ENCODE assay signal across 8 mouse cellular contexts in the genomic region with DNA sequence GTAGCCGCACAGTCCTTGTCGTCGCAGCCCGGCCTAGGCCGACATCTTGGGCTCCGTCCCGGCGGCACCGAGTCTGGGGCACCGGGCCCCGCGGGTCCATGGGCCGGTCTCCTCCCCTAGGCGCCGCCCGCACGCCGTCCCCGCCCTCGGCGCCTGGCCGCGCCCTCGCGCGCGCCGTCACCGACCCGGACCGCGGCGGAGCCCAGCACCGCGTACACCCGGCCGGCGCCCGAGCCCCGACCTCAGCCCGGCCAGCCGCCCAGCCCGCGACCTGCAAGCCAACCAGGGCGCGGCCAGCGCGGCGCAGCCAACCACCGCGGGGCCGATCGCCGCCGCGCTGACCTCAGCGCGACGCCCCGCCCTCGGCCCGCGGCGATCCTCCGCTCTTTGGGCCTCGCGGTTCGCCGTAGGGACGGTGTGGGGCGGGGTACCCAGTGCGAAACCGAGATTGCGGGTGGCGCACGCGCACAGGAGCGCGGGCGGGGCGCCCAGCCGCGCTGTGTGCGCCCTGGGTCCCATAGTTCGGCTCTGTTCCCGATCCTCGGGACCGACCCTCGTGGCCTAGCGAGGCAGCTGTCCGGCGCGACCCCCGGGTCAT. TPM values are rescaled to one million over a fixed set of nuclear protein-coding genes. Genes with fewer than 3 reads are reported as not detected.
DNase-seq lines count a peak whose midpoint lies in the region; ATAC-seq and TF ChIP-seq lines count a peak whose summit lies in the region.

A gene (minus strand): TSS at position 343 of the 598 bp plus-strand sequence.

- peak; percentile 89 for DNase-seq in MN1 (ENCODE audit: low spot score)
- peak; percentile 95 for DNase-seq in cerebellum, adult 8-10 months
- DNase-seq in frontal cortex, postnatal 10 days (ENCODE audit: low spot score in 2 of 2), result peak; percentile 91 to 93
- peak; percentile 97 for DNase-seq in hindbrain, embryonic 11.5 days (ENCODE audit: low spot score)
- DNase-seq in layer of hippocampus, postnatal 10 days (ENCODE audit: low spot score in 2 of 2), result peak; percentile 90 to 95
- DNase-seq in lung, postnatal 0 days (ENCODE audit: low spot score), result peak; percentile 98
- peak; percentile 96 for DNase-seq in ovary, postnatal 36 days (ENCODE audit: low spot score)
- DNase-seq in urinary bladder, adult 18-20 months (ENCODE audit: low spot score in 2 of 2), result peak; percentile 91 to 93

- H3K4me3 ChIP-seq in hindbrain, embryonic 11.5 days (ENCODE audit: low read depth, low read length), result peak within 1 kb of the TSS; percentile 97
- H3K4me3 ChIP-seq in lung, postnatal 0 days (ENCODE audit: low read depth, low read length), result peak within 1 kb of the TSS; percentile 96

- peak within 1 kb of the TSS; percentile 94 for H3K27ac ChIP-seq in hindbrain, embryonic 11.5 days (ENCODE audit: low read depth, low read length)
- H3K27ac ChIP-seq in lung, postnatal 0 days (ENCODE audit: low read length), result peak within 1 kb of the TSS; percentile 99

- H3K9me3 ChIP-seq in hindbrain, embryonic 11.5 days (ENCODE audit: control insufficient read depth, low read length), result no peaks in the 10 kb centered on the region
- no peaks in the 10 kb centered on the region for H3K9me3 ChIP-seq in lung, postnatal 0 days (ENCODE audit: low read length)

- H3K27me3 ChIP-seq in hindbrain, embryonic 11.5 days (ENCODE audit: control insufficient read depth, insufficient read depth, low read length), result no peaks in the 10 kb centered on the region
- H3K27me3 ChIP-seq in lung, postnatal 0 days (replicated peaks; ENCODE audit: insufficient read depth, low read length), result no peaks in the 10 kb centered on the region

- peak; percentile 97 for ATAC-seq in hindbrain, embryonic 11.5 days (ENCODE audit: low FRiP score)
- ATAC-seq in lung, postnatal 0 days, result peak; percentile 94

- under 1% methylated on average over 49 of the region's 94 CpGs for WGBS in hindbrain, embryonic 11.5 days
- WGBS in lung, postnatal 0 days, result under 1% methylated on average over 43 of the region's 94 CpGs

- H3K9ac ChIP-seq in hindbrain, embryonic 11.5 days (ENCODE audit: low read depth, low read length), result peak within 1 kb of the TSS; percentile 96
- H3K9ac ChIP-seq in lung, postnatal 0 days (replicated peaks; ENCODE audit: low read depth), result peak within 1 kb of the TSS; percentile 94

- no peak for TF ChIP-seq EP300 in lung, postnatal 0 days (IDR thresholded peaks at IDR 0.05)

- H3K4me2 ChIP-seq in hindbrain, embryonic 11.5 days (replicated peaks; ENCODE audit: low read depth, low read length), result peak within 1 kb of the TSS; percentile 83
- H3K4me2 ChIP-seq in lung, postnatal 0 days (replicated peaks; ENCODE audit: low read depth, low read length), result peak within 1 kb of the TSS; percentile 83

- TF ChIP-seq CTCF in lung, postnatal 0 days (IDR thresholded peaks at IDR 0.05), result no peak

- H3K4me1 ChIP-seq in hindbrain, embryonic 11.5 days (replicated peaks; ENCODE audit: control insufficient read depth, insufficient read depth, low read length), result peaks cover 3% of the 10 kb centered on the region; the same call in 1 of the 2 replicates
- H3K4me1 ChIP-seq in lung, postnatal 0 days (ENCODE audit: insufficient read depth, low read depth, low read length), result peaks cover 16% of the 10 kb centered on the region; the same call in 1 of the 2 replicates

- H3K36me3 ChIP-seq in hindbrain, embryonic 11.5 days (ENCODE audit: control insufficient read depth, insufficient read depth, low read length), result no peaks in the 10 kb centered on the region
- H3K36me3 ChIP-seq in lung, postnatal 0 days (ENCODE audit: insufficient read depth, low read length), result no peaks in the 10 kb centered on the region

RNA-seq across cellular contexts. Expression of the gene that starts here (rescaled TPM):
- 28.6 and 31.9 TPM in 2 replicates for polyA plus RNA-seq in hindbrain, embryonic 11.5 days (2014; fragmentation: Nextera tagmentation; extraction: Ambion mirVana)
- total RNA-seq in layer of hippocampus, postnatal 10 days (2021), result 100 to 1,000 TPM; 138 to 143 TPM
- polyA plus RNA-seq in lung, postnatal 0 days (2015; fragmentation: Nextera tagmentation; extraction: Ambion mirVana), result 29.0 and 32.5 TPM in 2 replicates

Comparison
In these comparisons a context has a peak if more than half of its experiments do, and no peak if none do; other contexts are left out.
1. Peak in every context shown above with its lines: DNase-seq, ATAC-seq, H3K4me3 ChIP-seq and H3K27ac ChIP-seq.